Mouse (Mus musculus): Measurements from ENCODE around the gene Ucp3. TPM values are rescaled to one million over a fixed set of nuclear protein-coding genes. Genes with fewer than 3 reads are reported as not detected.

Ucp3 gene
- polyA plus RNA-seq, 1 experiment from 2014 or later, result not detected

GRCm38 (mm10) chr7:100458153-100458552 is 14.6 kb upstream of the Ucp3 start:
- Histone ChIP-seq H3K9ac (ENCODE audit: low read depth, low read length) (no peak overlapping the region), H3K4me1 (ENCODE audit: control insufficient read depth, insufficient read depth, low read length) (no peaks in the 10 kb centered on the region), H3K4me3 (ENCODE audit: low read length) (no peak overlapping the region), H3K36me3 (ENCODE audit: control insufficient read depth, insufficient read depth, low read length) (peaks cover 4% of the 10 kb centered on the region; the same call in 1 of the 2 replicates), H3K4me2 (ENCODE audit: low read depth, low read length) (no peak overlapping the region), H3K27ac (ENCODE audit: low read length) (no peak overlapping the region), H3K9me3 (ENCODE audit: control insufficient read depth, low read length) (no peaks in the 10 kb centered on the region), H3K27me3 (replicated peaks; ENCODE audit: control insufficient read depth, insufficient read depth, low read length) (no peaks in the 10 kb centered on the region)
- WGBS, result 70% methylated on average over 1 of the region's 1 CpGs
- ATAC-seq, result peak; percentile 52; the same call in 1 of the 2 replicates

- 89% methylated on average over 3 of the region's 3 CpGs for WGBS
- Histone ChIP-seq H3K36me3 (ENCODE audit: control insufficient read depth, insufficient read depth, low read length) (peaks cover 4% of the 10 kb centered on the region; the same call in 1 of the 2 replicates), H3K4me1 (ENCODE audit: control insufficient read depth, insufficient read depth, low read length) (no peaks in the 10 kb centered on the region), H3K9ac (ENCODE audit: low read depth, low read length) (no peak overlapping the region), H3K9me3 (ENCODE audit: control insufficient read depth, low read length) (no peaks in the 10 kb centered on the region), H3K4me2 (ENCODE audit: low read depth, low read length) (no peak overlapping the region), H3K27me3 (replicated peaks; ENCODE audit: control insufficient read depth, insufficient read depth, low read length) (no peaks in the 10 kb centered on the region), H3K4me3 (ENCODE audit: low read length) (no peak overlapping the region), H3K27ac (ENCODE audit: low read length) (no peak overlapping the region)
- no peak for ATAC-seq
Measured at GRCm38 (mm10) chr7:100459862-100460261, 12.9 kb upstream of the Ucp3 start.

DNA sequence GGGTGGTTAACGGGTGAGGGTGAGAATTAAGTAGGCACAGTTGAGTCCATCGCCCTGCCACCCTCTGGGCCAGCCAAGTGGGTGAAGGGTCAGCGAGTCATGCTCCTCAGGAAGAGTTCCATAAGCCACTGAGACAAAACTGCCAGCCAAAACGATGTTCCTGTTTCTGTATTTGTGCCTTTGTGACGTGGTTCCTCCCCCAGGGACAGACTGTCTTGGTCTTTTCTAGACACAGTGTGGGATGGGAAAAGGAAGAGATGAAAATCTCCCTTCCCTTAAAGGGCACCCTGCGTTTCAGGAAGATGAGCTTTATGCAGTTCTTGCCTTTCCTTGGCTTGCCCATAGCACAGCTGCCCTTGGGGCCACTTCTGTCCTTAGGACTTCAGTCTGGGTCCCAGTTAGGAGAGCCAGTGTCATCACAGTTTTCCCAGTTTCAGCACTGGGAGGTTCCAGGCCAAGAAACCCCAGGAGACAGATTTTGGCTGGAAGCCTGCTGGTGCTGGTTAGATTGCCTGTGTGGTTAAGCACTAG is 11.1 kb upstream of the Ucp3 start:
- H3K4me2 ChIP-seq (ENCODE audit: low read depth, low read length), result no peak overlapping the region
- ATAC-seq, result no peak
- peaks cover 4% of the 10 kb centered on the region; the same call in 1 of the 2 replicates for H3K36me3 ChIP-seq (ENCODE audit: control insufficient read depth, insufficient read depth, low read length)
- H3K9ac ChIP-seq (ENCODE audit: low read depth, low read length), result no peak overlapping the region
- peaks cover 11% of the 10 kb centered on the region for H3K4me1 ChIP-seq (ENCODE audit: control insufficient read depth, insufficient read depth, low read length)
- 81% methylated on average over 6 of the region's 6 CpGs for WGBS
- no peaks in the 10 kb centered on the region for H3K9me3 ChIP-seq (ENCODE audit: control insufficient read depth, low read length)
- H3K27me3 ChIP-seq (replicated peaks; ENCODE audit: control insufficient read depth, insufficient read depth, low read length), result no peaks in the 10 kb centered on the region
- no peak overlapping the region for H3K27ac ChIP-seq (ENCODE audit: low read length)
- H3K4me3 ChIP-seq (ENCODE audit: low read length), result no peak overlapping the region

- no peaks in the 10 kb centered on the region for H3K9me3 ChIP-seq (ENCODE audit: control insufficient read depth, low read length)
- no peak overlapping the region for H3K27ac ChIP-seq (ENCODE audit: low read length)
- H3K36me3 ChIP-seq (ENCODE audit: control insufficient read depth, insufficient read depth, low read length), result peaks cover 4% of the 10 kb centered on the region; the same call in 1 of the 2 replicates
- WGBS, result 62% methylated on average over 9 of the region's 9 CpGs
- no peak overlapping the region for H3K9ac ChIP-seq (ENCODE audit: low read depth, low read length)
- H3K4me3 ChIP-seq (ENCODE audit: low read length), result no peak overlapping the region
- H3K4me2 ChIP-seq (ENCODE audit: low read depth, low read length), result no peak overlapping the region
- ATAC-seq, result no peak
- H3K27me3 ChIP-seq (replicated peaks; ENCODE audit: control insufficient read depth, insufficient read depth, low read length), result no peaks in the 10 kb centered on the region
- peaks cover 11% of the 10 kb centered on the region for H3K4me1 ChIP-seq (ENCODE audit: control insufficient read depth, insufficient read depth, low read length)
Measured at GRCm38 (mm10) chr7:100463194-100463593, 9.6 kb upstream of the Ucp3 start.

- Histone ChIP-seq H3K27me3 (replicated peaks; ENCODE audit: control insufficient read depth, insufficient read depth, low read length) (no peaks in the 10 kb centered on the region), H3K4me1 (ENCODE audit: control insufficient read depth, insufficient read depth, low read length) (peaks cover 11% of the 10 kb centered on the region), H3K36me3 (ENCODE audit: control insufficient read depth, insufficient read depth, low read length) (peaks cover 4% of the 10 kb centered on the region; the same call in 1 of the 2 replicates), H3K27ac (ENCODE audit: low read length) (no peak overlapping the region), H3K9me3 (ENCODE audit: control insufficient read depth, low read length) (no peaks in the 10 kb centered on the region), H3K4me2 (ENCODE audit: low read depth, low read length) (no peak overlapping the region), H3K4me3 (ENCODE audit: low read length) (no peak overlapping the region), H3K9ac (ENCODE audit: low read depth, low read length) (no peak overlapping the region)
- WGBS, result 71% methylated on average over 10 of the region's 10 CpGs
- ATAC-seq, result no peak
Measured at GRCm38 (mm10) chr7:100463757-100464156, 9.0 kb upstream of the Ucp3 start.

GRCm38 (mm10) chr7:100464248-100464647 is 8.5 kb upstream of the Ucp3 start:
- Histone ChIP-seq H3K36me3 (ENCODE audit: control insufficient read depth, insufficient read depth, low read length) (peaks cover 4% of the 10 kb centered on the region; the same call in 1 of the 2 replicates), H3K4me3 (ENCODE audit: low read length) (no peak overlapping the region), H3K9me3 (ENCODE audit: control insufficient read depth, low read length) (no peaks in the 10 kb centered on the region), H3K4me2 (ENCODE audit: low read depth, low read length) (no peak overlapping the region), H3K4me1 (ENCODE audit: control insufficient read depth, insufficient read depth, low read length) (peaks cover 11% of the 10 kb centered on the region), H3K27me3 (replicated peaks; ENCODE audit: control insufficient read depth, insufficient read depth, low read length) (no peaks in the 10 kb centered on the region), H3K9ac (ENCODE audit: low read depth, low read length) (no peak overlapping the region), H3K27ac (ENCODE audit: low read length) (no peak overlapping the region)
- 95% methylated on average over 7 of the region's 7 CpGs for WGBS
- ATAC-seq, result no peak

DNA sequence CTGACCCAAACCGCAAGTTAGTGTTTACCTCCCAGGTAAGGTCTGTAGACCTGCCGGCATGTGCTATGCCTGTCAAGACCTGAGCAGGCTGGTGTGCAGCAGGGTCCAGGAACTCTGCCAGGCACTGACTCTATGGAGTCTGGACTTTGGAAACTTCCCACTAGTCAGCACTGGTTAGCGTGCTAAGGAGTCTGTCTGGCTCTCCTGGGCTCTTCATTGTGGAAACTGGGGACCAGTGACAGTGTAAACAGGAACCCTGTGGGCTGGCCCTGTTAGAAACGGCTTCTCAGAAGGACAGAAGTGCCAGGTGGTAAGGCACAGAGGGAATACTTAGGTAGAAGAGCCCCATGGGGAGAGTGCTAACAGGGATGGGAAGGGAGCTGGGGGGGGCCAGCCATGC is 7.5 kb upstream of the Ucp3 start:
- Histone ChIP-seq H3K4me1 (ENCODE audit: control insufficient read depth, insufficient read depth, low read length) (peaks cover 11% of the 10 kb centered on the region), H3K9me3 (ENCODE audit: control insufficient read depth, low read length) (no peaks in the 10 kb centered on the region), H3K4me3 (ENCODE audit: low read length) (no peak overlapping the region), H3K27ac (ENCODE audit: low read length) (peak overlapping the region; percentile 45; the same call in 1 of the 2 replicates), H3K9ac (ENCODE audit: low read depth, low read length) (peak overlapping the region; percentile 17; the same call in 1 of the 2 replicates), H3K27me3 (replicated peaks; ENCODE audit: control insufficient read depth, insufficient read depth, low read length) (no peaks in the 10 kb centered on the region), H3K36me3 (ENCODE audit: control insufficient read depth, insufficient read depth, low read length) (peaks cover 4% of the 10 kb centered on the region; the same call in 1 of the 2 replicates), H3K4me2 (ENCODE audit: low read depth, low read length) (peak overlapping the region; percentile 28; the same call in 1 of the 2 replicates)
- ATAC-seq, result peak; percentile 82
- WGBS, result 68% methylated on average over 4 of the region's 4 CpGs

- peaks cover 4% of the 10 kb centered on the region; the same call in 1 of the 2 replicates for H3K36me3 ChIP-seq (ENCODE audit: control insufficient read depth, insufficient read depth, low read length)
- peak overlapping the region; percentile 45; the same call in 1 of the 2 replicates for H3K27ac ChIP-seq (ENCODE audit: low read length)
- WGBS, result 34% methylated on average over 5 of the region's 5 CpGs
- H3K4me2 ChIP-seq (ENCODE audit: low read depth, low read length), result peak overlapping the region; percentile 28
- H3K27me3 ChIP-seq (replicated peaks; ENCODE audit: control insufficient read depth, insufficient read depth, low read length), result no peaks in the 10 kb centered on the region
- H3K4me1 ChIP-seq (ENCODE audit: control insufficient read depth, insufficient read depth, low read length), result peaks cover 11% of the 10 kb centered on the region
- peak overlapping the region; percentile 17; the same call in 1 of the 2 replicates for H3K9ac ChIP-seq (ENCODE audit: low read depth, low read length)
- ATAC-seq, result peak; percentile 80
- no peak overlapping the region for H3K4me3 ChIP-seq (ENCODE audit: low read length)
- H3K9me3 ChIP-seq (ENCODE audit: control insufficient read depth, low read length), result no peaks in the 10 kb centered on the region
Measured at GRCm38 (mm10) chr7:100465656-100466309, 7.0 kb upstream of the Ucp3 start.

DNA sequence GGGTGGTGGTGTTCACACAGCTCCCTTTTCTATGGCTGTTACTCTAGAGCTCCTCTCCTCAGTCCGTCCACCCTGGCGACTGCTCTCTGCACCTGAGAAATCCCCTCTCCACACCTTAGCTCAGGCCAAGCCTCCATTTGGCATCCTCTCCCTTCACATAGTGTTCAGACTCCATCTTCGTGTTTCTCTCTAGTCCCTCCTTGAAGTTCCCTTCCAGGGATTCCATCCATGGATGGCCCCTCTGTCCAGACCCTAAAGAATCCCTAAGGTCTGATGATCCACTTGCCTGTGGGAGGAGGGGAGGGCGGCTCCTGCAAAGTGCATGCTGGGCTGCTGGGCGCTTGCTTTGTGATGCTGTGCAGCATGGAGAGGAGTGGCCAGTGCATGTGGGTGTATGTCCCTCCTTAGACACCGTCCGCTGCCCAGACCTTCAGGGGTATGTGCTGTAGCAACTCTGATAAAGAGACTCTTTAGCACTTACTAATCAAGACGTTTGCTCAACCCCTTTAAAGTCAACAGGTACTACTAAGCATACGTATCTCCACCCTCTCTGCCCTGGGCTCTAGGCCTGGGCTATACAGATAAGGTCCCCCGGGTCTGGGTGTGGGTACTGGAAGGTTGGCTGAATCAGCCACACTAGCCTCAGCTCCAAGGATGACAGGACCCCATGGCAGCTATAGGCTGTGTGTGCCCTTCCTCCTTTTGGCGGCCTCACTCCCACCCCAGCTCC is 5.8 kb upstream of the Ucp3 start:
- WGBS, result 79% methylated on average over 11 of the region's 11 CpGs
- Histone ChIP-seq H3K27me3 (replicated peaks; ENCODE audit: control insufficient read depth, insufficient read depth, low read length) (no peaks in the 10 kb centered on the region), H3K9me3 (ENCODE audit: control insufficient read depth, low read length) (no peaks in the 10 kb centered on the region), H3K9ac (ENCODE audit: low read depth, low read length) (no peak overlapping the region), H3K4me1 (ENCODE audit: control insufficient read depth, insufficient read depth, low read length) (peaks cover 11% of the 10 kb centered on the region), H3K4me3 (ENCODE audit: low read length) (no peak overlapping the region), H3K36me3 (ENCODE audit: control insufficient read depth, insufficient read depth, low read length) (no peaks in the 10 kb centered on the region), H3K27ac (ENCODE audit: low read length) (no peak overlapping the region), H3K4me2 (ENCODE audit: low read depth, low read length) (no peak overlapping the region)
- ATAC-seq, result peak; percentile 83
